Mouse (Mus musculus): ENCODE data around the gene Inip. TPM values are rescaled to one million over a fixed set of nuclear protein-coding genes. Genes with fewer than 3 reads are reported as not detected.
"Not testable (repeated sequence)": the region's sequence is repeated elsewhere in the genome, so short reads cannot be mapped to it uniquely, and the experiment has no call there.

Gene Inip
- total RNA-seq, 2 experiments from 2014 or later, result 4.9 to 7.1 TPM

- no peak for DNase-seq
Measured at GRCm38 (mm10) chr4:59808396-59808795, 7.0 kb upstream of the Inip start.

- DNase-seq, result no peak
Measured at GRCm38 (mm10) chr4:59807521-59807920, 6.1 kb upstream of the Inip start.

- no peak for DNase-seq
Measured at GRCm38 (mm10) chr4:59806879-59807195, 5.4 kb upstream of the Inip start.

GRCm38 (mm10) chr4:59805968-59806878, 4.8 kb upstream of the Inip start:
- DNase-seq, result peak; percentile 48

GRCm38 (mm10) chr4:59805181-59805967, 4.0 kb upstream of the Inip start, which contains the start of gene Snx30:
Gene Snx30 (plus strand): TSS chr4:59805840.
- peak; percentile 90 for DNase-seq

GRCm38 (mm10) chr4:59804754-59805153, 3.4 kb upstream of the Inip start:
- no peak for DNase-seq

- no peak for DNase-seq
Measured at GRCm38 (mm10) chr4:59803358-59803757, 2.0 kb upstream of the Inip start.

- no peak for DNase-seq
Measured at GRCm38 (mm10) chr4:59802792-59803191, 1.4 kb upstream of the Inip start.

- DNase-seq, result no peak
Measured at GRCm38 (mm10) chr4:59802107-59802506, 718 bp upstream of the Inip start.

GRCm38 (mm10) chr4:59800181-59800580, 1.2 kb downstream of the Inip start:
- DNase-seq, result no peak

GRCm38 (mm10) chr4:59795788-59796455, 5.5 kb downstream of the Inip start:
- DNase-seq, result no peak

GRCm38 (mm10) chr4:59794116-59794515, 7.3 kb downstream of the Inip start:
- no peak for DNase-seq

- DNase-seq, result not testable (repeated sequence)
Measured at GRCm38 (mm10) chr4:59793626-59794025, 7.8 kb downstream of the Inip start.

GRCm38 (mm10) chr4:59789015-59789414, 12.4 kb downstream of the Inip start:
- DNase-seq, result no peak

- DNase-seq, result no peak
Measured at GRCm38 (mm10) chr4:59787126-59787525, 14.3 kb downstream of the Inip start.

- peak; percentile 85 for DNase-seq
Measured at GRCm38 (mm10) chr4:59786661-59787060, 14.7 kb downstream of the Inip start.

GRCm38 (mm10) chr4:59785412-59785811, 16.0 kb downstream of the Inip start:
- DNase-seq, result no peak

- DNase-seq, result peak; percentile 91
Measured at GRCm38 (mm10) chr4:59783685-59784279, 17.6 kb downstream of the Inip start.

GRCm38 (mm10) chr4:59782853-59783684, 18.3 kb downstream of the Inip start:
- no peak for DNase-seq

GRCm38 (mm10) chr4:59780568-59780967, 20.8 kb downstream of the Inip start:
- no peak for DNase-seq

GRCm38 (mm10) chr4:59777828-59778227, 23.6 kb downstream of the Inip start:
- no peak for DNase-seq

All from gastrocnemius, postnatal 10 days (tissue).